Mouse (Mus musculus) neural tube, embryonic 11.5 days (tissue): Measurements from ENCODE around the gene B3gnt8. TPM values are rescaled to one million over a fixed set of nuclear protein-coding genes. Genes with fewer than 3 reads are reported as not detected.

ENCODE experiments used
- ATAC-seq: fragments of 200-750 bp; cut with Nextera tagmentation; 2 replicates; pipeline ENCODE4 v1.8.0; 2017; ENCODE audit warnings: moderate number of reproducible peaks, mild to moderate bottlenecking, moderate TSS enrichment, moderate library complexity; ENCODE audit not compliant: insufficient read depth, low FRiP score, low TSS enrichment
- DNase-seq: peaks from one replicate; pipeline ENCODE4 v3.0.0-alpha.2; 2015; ENCODE audit warnings: low spot score
- H3K27ac ChIP-seq: fragments of 300-500 bp; sonication (generic); 2 replicates; pipeline ENCODE4 v1.5.1; 2014; ENCODE audit warnings: low read depth, mild to moderate bottlenecking, low read length
- H3K27me3 ChIP-seq: fragments of 300-500 bp; sonication (generic); 2 replicates; pipeline ENCODE4 v1.6.1; 2014; ENCODE audit warnings: mild to moderate bottlenecking, low read length, mixed read lengths; ENCODE audit not compliant: control insufficient read depth, insufficient read depth
- H3K36me3 ChIP-seq: fragments of 300-500 bp; sonication (generic); 2 replicates; pipeline ENCODE4 v1.6.1; 2014; ENCODE audit warnings: mild to moderate bottlenecking, low read length, moderate library complexity, mixed read lengths; ENCODE audit not compliant: control insufficient read depth, insufficient read depth
- H3K4me1 ChIP-seq: fragments of 300-500 bp; sonication (generic); 2 replicates; pipeline ENCODE4 v1.6.1; 2014; ENCODE audit warnings: low read length, mixed read lengths; ENCODE audit not compliant: control insufficient read depth, insufficient read depth
- H3K4me2 ChIP-seq: fragments of 300-500 bp; sonication (generic); 2 replicates; pipeline ENCODE4 v1.6.1; 2014; ENCODE audit warnings: low read depth, mild to moderate bottlenecking, moderate library complexity
- H3K4me3 ChIP-seq: fragments of 300-500 bp; sonication (generic); 2 replicates; pipeline ENCODE4 v1.5.1; 2014; ENCODE audit warnings: low read depth, low read length
- H3K9ac ChIP-seq: fragments of 300-500 bp; sonication (generic); 2 replicates; pipeline ENCODE4 v1.6.1; 2014; ENCODE audit warnings: mild to moderate bottlenecking, low read length
- H3K9me3 ChIP-seq: fragments of 300-500 bp; sonication (generic); 2 replicates; pipeline ENCODE4 v1.6.1; 2016; ENCODE audit warnings: low read length; ENCODE audit not compliant: control insufficient read depth
- WGBS: fragments of 180-500 bp; shearing (Covaris S2); extraction: QIAGEN DNeasy Blood & Tissue Kit; methylation state at CpG from one replicate; pipeline ENCODE4 v1.1.7; 2014; 5-methylcytosine and 5-hydroxymethylcytosine counted together
- polyA plus RNA-seq: library from polyadenylated mRNA; unstranded; fragments of >200 nt; fragmentation: Nextera tagmentation; extraction: Ambion mirVana; gene quantifications from 2 replicates; pipeline ENCODE4 v1.2.1, GENCODE M21; 2014

Gene B3gnt8
- polyA plus RNA-seq, 1 experiment from 2014 or later = 0.88 TPM

DNA sequence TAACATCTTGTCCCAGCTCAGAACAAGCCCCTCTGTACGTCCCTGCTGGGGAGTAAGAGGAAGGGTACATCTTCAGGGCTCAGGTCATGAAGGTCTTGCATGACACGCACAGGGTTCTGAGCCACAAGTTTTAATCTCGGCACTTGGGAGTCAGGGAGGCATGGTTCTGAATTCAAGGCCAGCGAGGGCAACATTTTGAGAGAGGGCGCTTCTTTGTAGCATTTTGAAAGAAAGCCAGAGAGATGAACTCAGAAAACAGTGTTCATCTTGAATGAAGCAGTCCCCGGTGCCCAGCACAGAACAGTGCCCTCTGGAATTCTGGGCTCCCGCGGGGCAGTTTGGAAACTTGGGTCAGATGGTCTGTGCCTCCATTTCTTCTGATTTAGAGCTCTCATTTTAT is 39.9 kb downstream of the B3gnt8 start:
- H3K4me2 ChIP-seq = no peak overlapping the region
- no peak overlapping the region for H3K9ac ChIP-seq
- 93% methylated on average over 8 of the region's 8 CpGs for WGBS
- H3K27ac ChIP-seq = no peak overlapping the region
- no peaks in the 10 kb centered on the region for H3K27me3 ChIP-seq
- no peaks in the 10 kb centered on the region for H3K9me3 ChIP-seq
- H3K4me1 ChIP-seq = no peaks in the 10 kb centered on the region
- ATAC-seq = no peak
- DNase-seq = no peak
- peaks cover 2% of the 10 kb centered on the region; the same call in 1 of the 2 replicates for H3K36me3 ChIP-seq
- no peak overlapping the region for H3K4me3 ChIP-seq

DNA sequence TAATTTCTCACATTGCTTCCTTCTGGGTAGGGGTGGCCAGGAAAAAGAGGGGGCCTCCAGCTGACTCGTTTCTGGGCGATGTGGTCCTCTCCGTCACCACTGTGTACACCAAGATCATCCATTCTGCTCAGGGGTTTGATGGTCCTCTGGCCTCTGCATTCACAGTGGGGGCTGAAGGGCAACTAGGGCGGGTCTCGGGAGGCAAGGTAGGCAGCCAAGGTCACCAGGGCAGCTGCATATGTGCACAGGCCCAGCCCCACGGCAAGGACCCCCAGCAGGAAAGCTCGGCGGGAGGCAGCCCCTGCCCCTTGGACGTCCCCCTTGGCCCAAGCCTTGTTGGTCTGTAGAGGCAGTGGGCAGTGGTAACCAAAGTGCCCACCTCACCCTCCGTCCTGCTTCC is 42.7 kb downstream of the B3gnt8 start:
- no peaks in the 10 kb centered on the region for H3K4me1 ChIP-seq
- ATAC-seq = no peak
- peaks cover 8% of the 10 kb centered on the region for H3K27me3 ChIP-seq
- H3K36me3 ChIP-seq = peaks cover 2% of the 10 kb centered on the region; the same call in 1 of the 2 replicates
- no peak overlapping the region for H3K9ac ChIP-seq
- no peaks in the 10 kb centered on the region for H3K9me3 ChIP-seq
- no peak overlapping the region for H3K4me2 ChIP-seq
- H3K4me3 ChIP-seq = no peak overlapping the region
- no peak overlapping the region for H3K27ac ChIP-seq
- DNase-seq = no peak
- 91% methylated on average over 10 of the region's 10 CpGs for WGBS

DNA sequence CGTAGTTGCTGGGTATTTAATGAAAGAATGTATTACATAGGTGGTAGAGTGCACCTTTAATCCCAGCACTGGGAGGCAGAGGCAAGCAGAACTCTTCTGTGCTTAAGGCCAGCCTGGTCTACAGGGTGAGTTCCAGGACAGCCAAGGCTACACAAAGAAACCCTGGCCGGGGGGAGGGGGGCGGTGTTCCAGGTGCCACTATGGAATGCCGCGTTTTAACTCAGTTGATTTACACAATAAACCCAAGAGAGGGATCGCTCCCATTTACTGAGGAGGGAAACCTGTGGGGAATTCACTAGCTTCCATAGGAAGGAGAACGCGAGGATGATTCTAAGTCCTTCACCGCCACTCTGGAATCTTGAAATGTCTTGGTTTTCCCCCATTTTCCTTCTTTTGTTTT is 43.2 kb downstream of the B3gnt8 start:
- 77% methylated on average over 9 of the region's 9 CpGs for WGBS
- H3K4me3 ChIP-seq = no peak overlapping the region
- H3K27me3 ChIP-seq = peaks cover 13% of the 10 kb centered on the region
- ATAC-seq (no peak), DNase-seq (no peak)
- no peak overlapping the region for H3K9ac ChIP-seq
- H3K36me3 ChIP-seq = peaks cover 2% of the 10 kb centered on the region; the same call in 1 of the 2 replicates
- no peaks in the 10 kb centered on the region for H3K9me3 ChIP-seq
- no peak overlapping the region for H3K4me2 ChIP-seq
- no peak overlapping the region for H3K27ac ChIP-seq
- no peaks in the 10 kb centered on the region for H3K4me1 ChIP-seq

DNA sequence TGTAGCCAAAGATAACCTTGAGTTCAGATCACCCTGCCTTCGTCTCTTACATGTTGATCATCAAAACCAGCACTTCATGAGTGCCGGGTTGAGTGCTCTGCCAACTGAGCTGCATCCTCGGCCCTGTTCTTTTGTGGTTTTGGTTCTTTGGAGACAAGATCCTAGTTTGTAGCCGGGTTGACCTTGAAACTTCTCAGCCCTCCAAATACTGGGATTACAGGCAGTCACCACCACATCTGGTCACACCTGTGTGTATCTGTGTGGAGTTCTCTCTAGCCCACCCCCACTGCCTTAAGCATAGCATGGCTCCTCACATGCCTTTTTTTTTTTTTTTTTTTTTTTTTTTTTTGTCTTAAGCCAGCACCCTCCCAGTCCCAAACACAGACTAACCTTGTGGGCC is 43.6 kb downstream of the B3gnt8 start:
- peaks cover 17% of the 10 kb centered on the region for H3K27me3 ChIP-seq
- H3K4me2 ChIP-seq = no peak overlapping the region
- peaks cover 2% of the 10 kb centered on the region; the same call in 1 of the 2 replicates for H3K36me3 ChIP-seq
- 91% methylated on average over 4 of the region's 4 CpGs for WGBS
- H3K27ac ChIP-seq = no peak overlapping the region
- H3K4me3 ChIP-seq = no peak overlapping the region
- DNase-seq = no peak
- no peaks in the 10 kb centered on the region for H3K4me1 ChIP-seq
- H3K9ac ChIP-seq = no peak overlapping the region
- H3K9me3 ChIP-seq = no peaks in the 10 kb centered on the region
- no peak for ATAC-seq

DNA sequence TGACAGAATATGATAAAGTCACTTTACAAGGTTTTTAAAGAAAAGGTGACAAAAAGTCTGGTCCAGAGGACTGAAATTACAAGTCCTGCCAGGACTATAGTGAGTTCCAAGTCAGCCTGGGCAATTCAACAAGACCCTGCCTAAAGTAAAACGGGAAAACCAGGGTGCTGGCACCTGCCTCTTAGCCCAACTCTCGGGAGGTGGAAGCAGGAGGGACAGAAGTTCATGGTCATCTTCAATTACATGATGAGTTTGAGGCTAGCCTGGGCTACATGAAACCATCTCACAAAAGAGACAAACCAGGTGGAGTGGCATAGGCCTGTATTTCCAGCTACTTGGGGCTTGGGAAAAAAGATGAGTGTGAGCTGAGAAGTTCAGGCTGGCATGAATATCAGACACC is 45.2 kb downstream of the B3gnt8 start:
- Histone ChIP-seq H3K27me3 (peaks cover 28% of the 10 kb centered on the region), H3K4me2 (no peak overlapping the region), H3K36me3 (no peaks in the 10 kb centered on the region), H3K9me3 (no peaks in the 10 kb centered on the region), H3K27ac (no peak overlapping the region), H3K4me1 (no peaks in the 10 kb centered on the region), H3K4me3 (no peak overlapping the region), H3K9ac (no peak overlapping the region)
- DNase-seq (no peak), ATAC-seq (no peak)
- WGBS = 69% methylated on average over 2 of the region's 2 CpGs

DNA sequence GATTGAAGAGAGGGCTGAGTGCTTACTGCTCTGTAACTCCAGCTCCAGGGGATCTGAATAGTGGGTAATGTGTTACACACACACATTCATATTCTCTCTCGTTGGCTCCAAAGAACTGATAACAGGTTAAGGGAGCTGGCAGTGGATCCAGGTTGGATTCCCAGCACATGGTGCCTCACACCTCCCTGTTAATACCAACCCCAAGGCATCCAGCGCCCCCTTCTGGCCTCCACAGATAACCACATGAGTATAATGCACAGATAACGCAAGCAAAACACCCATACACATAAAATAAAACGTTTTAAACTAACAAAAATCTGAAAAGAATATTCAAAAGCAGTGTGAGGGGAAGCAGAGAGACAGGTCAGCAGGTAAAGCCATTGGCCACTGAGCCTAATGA is 46.0 kb downstream of the B3gnt8 start:
- Histone ChIP-seq H3K27ac (no peak overlapping the region), H3K9ac (no peak overlapping the region), H3K4me3 (no peak overlapping the region), H3K9me3 (no peaks in the 10 kb centered on the region), H3K27me3 (peaks cover 28% of the 10 kb centered on the region), H3K36me3 (no peaks in the 10 kb centered on the region), H3K4me1 (no peaks in the 10 kb centered on the region), H3K4me2 (no peak overlapping the region)
- WGBS = 54% methylated on average over 4 of the region's 4 CpGs
- no peak for DNase-seq
- ATAC-seq = no peak

DNA sequence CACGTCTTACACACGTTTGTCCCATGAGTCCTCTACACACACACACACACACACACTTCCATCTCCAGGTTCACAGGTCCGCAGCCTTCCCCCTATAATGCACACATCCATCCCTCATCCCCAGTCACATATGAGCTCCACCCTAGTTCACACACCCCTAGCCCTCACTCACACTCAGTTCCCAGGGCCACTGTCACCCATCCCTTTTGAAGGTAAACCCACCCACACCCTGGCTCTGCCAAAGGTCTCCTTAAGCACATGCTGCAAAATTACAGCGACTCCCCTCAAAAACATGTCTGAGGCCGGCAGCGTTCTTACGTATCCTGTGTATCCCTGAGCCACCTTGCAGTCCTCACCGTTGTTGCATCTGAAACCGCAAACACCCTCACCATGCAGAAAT is 47.8 kb downstream of the B3gnt8 start:
- H3K4me1 ChIP-seq = no peaks in the 10 kb centered on the region
- ATAC-seq = no peak
- DNase-seq = no peak
- peak overlapping the region; percentile 26; the same call in 1 of the 2 replicates for H3K4me3 ChIP-seq
- no peak overlapping the region for H3K4me2 ChIP-seq
- no peak overlapping the region for H3K27ac ChIP-seq
- no peak overlapping the region for H3K9ac ChIP-seq
- no peaks in the 10 kb centered on the region for H3K9me3 ChIP-seq
- H3K27me3 ChIP-seq = peaks cover 28% of the 10 kb centered on the region
- 32% methylated on average over 9 of the region's 9 CpGs for WGBS
- no peaks in the 10 kb centered on the region for H3K36me3 ChIP-seq

DNA sequence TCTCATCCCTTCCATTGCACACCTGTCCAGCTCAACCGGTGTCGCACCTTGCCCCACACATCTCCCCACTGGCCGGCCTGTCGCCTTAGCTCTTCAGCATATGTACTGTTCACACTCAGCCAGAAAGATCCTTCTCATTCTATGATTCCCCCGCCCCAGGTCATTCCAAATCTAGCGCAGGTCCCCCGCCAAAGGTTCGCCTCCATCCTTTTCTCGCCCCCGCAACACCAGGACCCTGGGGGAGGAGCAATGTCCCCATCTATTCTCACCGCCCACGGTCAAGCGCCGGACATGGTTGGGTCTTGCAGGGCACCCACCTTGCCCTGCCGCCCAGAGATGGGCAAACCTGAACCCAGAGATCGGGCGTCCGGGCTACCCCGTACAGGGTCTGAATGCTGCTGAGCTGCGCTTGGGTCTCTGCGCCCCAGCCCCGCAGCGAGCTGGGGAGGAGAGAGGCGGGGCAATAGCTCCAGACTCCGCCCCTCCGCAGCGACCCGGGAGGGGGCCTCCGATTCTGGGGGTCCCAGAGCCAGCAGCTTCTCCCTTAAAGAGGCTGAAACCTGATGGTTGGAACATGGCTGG is 48.4 kb downstream of the B3gnt8 start, which contains the start of gene Tmem91:
Gene Tmem91 (minus strand): TSS at position 448 of the 582 bp plus-strand sequence.
- ATAC-seq = no peak
- Histone ChIP-seq H3K27ac (no peak within 1 kb of the TSS), H3K4me2 (peak within 1 kb of the TSS; percentile 43), H3K4me3 (peak within 1 kb of the TSS; percentile 26), H3K9ac (peak within 1 kb of the TSS; percentile 22; the same call in 1 of the 2 replicates), H3K4me1 (no peaks in the 10 kb centered on the region), H3K36me3 (no peaks in the 10 kb centered on the region), H3K9me3 (no peaks in the 10 kb centered on the region), H3K27me3 (peaks cover 28% of the 10 kb centered on the region)
- DNase-seq = no peak
- WGBS = 4% methylated on average over 29 of the region's 29 CpGs

DNA sequence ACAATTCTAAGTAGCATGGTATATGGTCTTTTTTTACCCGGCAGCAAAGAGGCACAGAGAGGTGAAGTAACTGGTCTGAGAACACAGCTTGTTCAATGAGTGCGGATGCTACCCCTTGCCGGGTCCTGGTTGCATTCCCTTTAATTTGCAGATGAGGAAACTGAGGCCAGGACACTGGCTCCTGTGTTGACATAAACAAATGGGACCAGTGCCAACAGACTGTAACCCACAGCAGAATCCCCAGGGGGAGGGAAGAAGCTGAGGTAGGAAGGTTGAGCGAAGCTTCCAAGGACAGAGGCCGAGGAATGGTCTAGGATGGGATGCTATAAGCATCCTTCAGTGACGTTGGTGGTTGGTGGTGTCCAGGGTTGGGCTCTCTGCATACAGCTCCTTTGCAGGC is 49.0 kb downstream of the B3gnt8 start:
- no peak overlapping the region for H3K4me2 ChIP-seq
- no peak overlapping the region for H3K27ac ChIP-seq
- H3K9ac ChIP-seq = no peak overlapping the region
- 44% methylated on average over 6 of the region's 6 CpGs for WGBS
- H3K4me1 ChIP-seq = no peaks in the 10 kb centered on the region
- ATAC-seq = no peak
- no peak for DNase-seq
- no peaks in the 10 kb centered on the region for H3K9me3 ChIP-seq
- H3K4me3 ChIP-seq = no peak overlapping the region
- no peaks in the 10 kb centered on the region for H3K36me3 ChIP-seq
- peaks cover 28% of the 10 kb centered on the region for H3K27me3 ChIP-seq
